Mouse (Mus musculus): ENCODE results near the gene Zfp688. TPM values are rescaled to one million over a fixed set of nuclear protein-coding genes. Genes with fewer than 3 reads are reported as not detected.
"Not testable (repeated sequence)": the region's sequence is repeated elsewhere in the genome, so short reads cannot be mapped to it uniquely, and the experiment has no call there.

Zfp688 gene
- 15.4 and 16.7 TPM in 2 replicates for polyA plus RNA-seq (2016; fragmentation: Nextera tagmentation; extraction: Ambion mirVana)

DNA sequence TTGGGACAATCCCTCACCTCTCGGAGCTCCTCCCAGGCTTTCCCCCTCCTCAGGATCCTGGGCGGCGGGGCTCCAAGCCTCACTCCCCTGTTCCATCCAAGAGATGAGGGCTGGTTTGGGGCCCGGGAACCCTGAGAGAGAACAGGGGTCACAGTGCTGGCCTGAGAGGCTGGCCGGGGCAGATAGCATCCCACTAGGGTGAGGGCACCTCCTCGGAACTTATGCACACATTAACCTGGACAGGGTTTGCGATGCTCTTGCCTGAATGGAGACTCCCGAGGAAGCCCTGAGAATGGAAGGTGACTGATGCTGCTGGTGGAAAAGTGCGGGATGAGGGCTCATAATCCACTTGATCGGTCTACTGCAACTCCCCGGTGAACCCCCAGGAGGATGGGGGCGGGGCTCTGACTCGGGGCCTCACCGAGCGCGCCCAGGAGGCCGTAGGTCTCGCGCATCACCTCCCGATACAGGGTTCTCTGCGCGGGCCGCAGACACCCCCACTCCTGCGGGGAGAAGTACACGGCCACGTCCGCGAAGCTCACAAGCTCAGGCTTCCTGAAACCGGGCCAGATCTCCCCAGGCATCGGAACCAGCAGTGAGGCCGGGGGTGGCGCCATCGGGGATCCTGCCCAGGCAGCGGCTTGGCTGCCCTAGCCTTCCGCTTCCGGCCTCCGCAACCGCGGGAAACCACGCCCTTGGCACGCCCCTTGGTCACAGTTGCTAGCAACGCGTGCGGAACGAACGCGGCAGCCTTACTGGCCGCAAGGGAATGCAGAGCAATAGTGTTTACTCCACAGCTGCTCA is at the start of gene Zfp688:
Zfp688 (minus strand) TSS at position 681 of the 804 bp plus-strand sequence.
- Histone ChIP-seq H3K27ac (ENCODE audit: poor library complexity, severe bottlenecking) (no peak within 1 kb of the TSS), H3K4me3 (peak within 1 kb of the TSS; percentile 88), H3K4me2 (peak within 1 kb of the TSS; percentile 89), H3K36me3 (peaks cover 19% of the 10 kb centered on the region), H3K9ac (peak within 1 kb of the TSS; percentile 83), H3K4me1 (replicated peaks) (peaks cover 11% of the 10 kb centered on the region), H3K9me3 (replicated peaks) (no peaks in the 10 kb centered on the region), H3K27me3 (replicated peaks) (peaks cover 14% of the 10 kb centered on the region)
- WGBS: under 1% methylated on average over 48 of the region's 48 CpGs
- peak; percentile 89 for ATAC-seq (ENCODE audit: insufficient number of reproducible peaks, low FRiP score)

DNA sequence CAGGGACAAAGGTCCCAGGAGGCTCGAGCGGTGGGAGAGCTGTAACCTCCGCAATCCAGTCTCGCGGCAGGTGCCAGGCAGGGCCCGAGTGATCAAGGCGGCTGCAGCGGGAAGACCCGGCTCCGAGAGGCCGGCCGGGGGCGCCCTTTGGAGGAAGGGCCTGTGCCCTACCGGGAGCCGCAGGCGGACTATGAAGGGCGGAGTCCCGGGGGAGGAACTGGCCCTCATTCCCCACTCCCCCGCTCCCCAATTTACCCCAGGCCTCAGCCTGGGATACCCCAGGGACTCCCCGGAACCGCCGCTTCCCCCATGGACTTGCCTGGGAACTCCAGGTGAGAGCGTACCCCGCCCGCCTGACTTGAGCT is 49.8 kb upstream of the Zfp688 start:
- Histone ChIP-seq H3K4me1 (replicated peaks) (peaks cover 6% of the 10 kb centered on the region), H3K9me3 (replicated peaks) (no peaks in the 10 kb centered on the region), H3K4me2 (peak overlapping the region; percentile 90), H3K27ac (ENCODE audit: poor library complexity, severe bottlenecking) (peak overlapping the region; percentile 97), H3K4me3 (peak overlapping the region; percentile 73), H3K27me3 (replicated peaks) (no peaks in the 10 kb centered on the region), H3K9ac (peak overlapping the region; percentile 86), H3K36me3 (peaks cover 50% of the 10 kb centered on the region)
- peak; percentile 29 for ATAC-seq (ENCODE audit: insufficient number of reproducible peaks, low FRiP score)
- under 1% methylated on average over 22 of the region's 25 CpGs for WGBS

- ATAC-seq (ENCODE audit: insufficient number of reproducible peaks, low FRiP score): peak; percentile 94
Observed at GRCm38 (mm10) chr7:127470743-127471645, 49.1 kb upstream of the Zfp688 start.

DNA sequence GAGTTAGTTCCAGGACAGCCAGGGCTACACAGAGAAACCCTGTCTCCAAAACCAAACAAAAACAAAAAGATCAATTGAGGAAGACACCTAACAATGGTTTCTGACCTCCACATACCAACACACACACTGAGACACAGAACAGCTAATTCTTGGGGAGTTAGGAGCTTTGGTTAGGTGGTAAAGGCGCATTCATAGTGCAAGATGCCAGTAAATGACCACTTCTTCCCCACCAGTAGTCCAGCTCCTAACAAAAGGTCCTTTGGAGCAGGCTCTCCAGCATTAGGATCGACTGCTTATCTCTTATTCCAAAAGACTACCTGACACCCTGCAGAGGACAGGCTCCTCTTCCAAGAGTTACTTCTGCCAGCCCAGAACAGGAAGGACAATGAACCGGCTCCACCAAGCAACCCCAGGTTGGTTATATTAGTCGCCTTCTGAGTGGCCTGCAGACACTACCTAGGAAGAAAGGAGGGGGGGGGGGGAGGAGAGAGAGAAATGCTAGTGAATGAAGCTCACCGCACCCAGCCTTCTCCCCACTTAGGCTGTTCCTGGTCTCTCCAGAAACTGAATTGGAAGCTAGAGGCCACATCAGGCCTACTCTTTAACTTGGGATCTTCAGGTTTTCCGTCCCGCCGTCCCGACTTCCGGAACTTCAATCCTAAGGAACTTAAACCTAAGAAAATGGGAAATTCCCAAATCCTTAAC is 48.3 kb upstream of the Zfp688 start:
- Histone ChIP-seq H3K4me2 (peak overlapping the region; percentile 90), H3K9me3 (replicated peaks) (no peaks in the 10 kb centered on the region), H3K9ac (peak overlapping the region; percentile 86), H3K4me1 (replicated peaks) (peaks cover 6% of the 10 kb centered on the region), H3K36me3 (peaks cover 51% of the 10 kb centered on the region), H3K4me3 (peak overlapping the region; percentile 73), H3K27me3 (replicated peaks) (no peaks in the 10 kb centered on the region), H3K27ac (ENCODE audit: poor library complexity, severe bottlenecking) (peak overlapping the region; percentile 97)
- ATAC-seq (ENCODE audit: insufficient number of reproducible peaks, low FRiP score): 0 out of 2 replicates have a peak, but pooled peaks have one; percentile 20
- 8% methylated on average over 10 of the region's 10 CpGs for WGBS

More at GRCm38 (mm10) chr7:127470743-127471645, 49.1 kb upstream of the Zfp688 start:
- H3K4me2 ChIP-seq: peak overlapping the region; percentile 90
- H3K4me1 ChIP-seq (replicated peaks): peaks cover 6% of the 10 kb centered on the region
- H3K9me3 ChIP-seq (replicated peaks): no peaks in the 10 kb centered on the region
- under 1% methylated on average over 46 of the region's 46 CpGs for WGBS
- no peaks in the 10 kb centered on the region for H3K27me3 ChIP-seq (replicated peaks)
- peak overlapping the region; percentile 86 for H3K9ac ChIP-seq
- peaks cover 51% of the 10 kb centered on the region for H3K36me3 ChIP-seq
- H3K27ac ChIP-seq (ENCODE audit: poor library complexity, severe bottlenecking): peak overlapping the region; percentile 97
- peak overlapping the region; percentile 73 for H3K4me3 ChIP-seq

DNA sequence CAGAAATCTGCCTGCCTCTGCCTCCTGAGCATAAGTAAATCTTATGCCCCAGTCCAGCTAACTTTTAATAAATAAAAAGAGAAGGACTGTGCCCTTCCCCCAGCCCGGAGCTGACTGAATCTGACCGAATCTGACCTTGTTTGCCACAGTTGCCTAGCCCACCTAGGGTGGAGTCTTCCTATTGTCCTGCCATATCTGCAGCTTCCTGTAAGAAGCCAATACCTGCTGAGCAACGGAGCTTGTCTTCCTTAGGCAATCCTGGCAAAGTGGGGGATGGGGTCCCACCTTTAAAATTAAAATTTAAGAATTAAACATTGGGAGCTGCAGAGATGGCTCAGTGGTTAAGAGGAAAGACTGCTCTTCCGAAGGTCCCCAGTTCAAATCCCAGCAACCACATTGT is 44.7 kb upstream of the Zfp688 start:
- Histone ChIP-seq H3K4me3 (no peak overlapping the region), H3K36me3 (peaks cover 46% of the 10 kb centered on the region), H3K9ac (no peak overlapping the region), H3K9me3 (replicated peaks) (no peaks in the 10 kb centered on the region), H3K4me2 (no peak overlapping the region), H3K27ac (ENCODE audit: poor library complexity, severe bottlenecking) (no peak overlapping the region), H3K27me3 (replicated peaks) (no peaks in the 10 kb centered on the region), H3K4me1 (replicated peaks) (no peaks in the 10 kb centered on the region)
- 93% methylated on average over 4 of the region's 4 CpGs for WGBS
- no peak for ATAC-seq (ENCODE audit: insufficient number of reproducible peaks, low FRiP score)

DNA sequence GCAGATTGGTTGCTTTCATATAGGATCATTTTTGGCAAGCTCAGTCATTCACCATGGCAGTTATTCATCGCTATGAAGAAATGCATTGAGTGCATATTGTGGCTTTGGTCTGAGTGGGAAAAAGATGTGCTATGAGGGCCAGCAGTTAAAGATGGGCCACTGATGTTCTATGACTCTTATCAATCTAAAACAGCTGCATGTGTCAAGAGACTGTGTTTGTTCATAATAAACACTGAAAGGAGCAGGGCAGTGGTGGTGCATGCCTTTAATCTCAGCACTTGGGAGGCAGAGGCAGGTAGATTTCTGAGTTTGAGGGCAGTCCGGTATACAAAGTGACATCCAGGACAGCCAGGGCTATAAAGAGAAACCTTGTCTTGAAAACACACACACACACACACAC is 43.8 kb upstream of the Zfp688 start:
- H3K4me2 ChIP-seq; H3K27ac ChIP-seq (ENCODE audit: poor library complexity, severe bottlenecking); H3K9me3 ChIP-seq (replicated peaks); H3K9ac ChIP-seq; H3K4me1 ChIP-seq (replicated peaks); ATAC-seq (ENCODE audit: insufficient number of reproducible peaks, low FRiP score); H3K4me3 ChIP-seq; H3K27me3 ChIP-seq (replicated peaks): not testable (repeated sequence)
- H3K36me3 ChIP-seq: peaks cover 55% of the 10 kb centered on the region
- WGBS: 91% methylated on average over 2 of the region's 2 CpGs

DNA sequence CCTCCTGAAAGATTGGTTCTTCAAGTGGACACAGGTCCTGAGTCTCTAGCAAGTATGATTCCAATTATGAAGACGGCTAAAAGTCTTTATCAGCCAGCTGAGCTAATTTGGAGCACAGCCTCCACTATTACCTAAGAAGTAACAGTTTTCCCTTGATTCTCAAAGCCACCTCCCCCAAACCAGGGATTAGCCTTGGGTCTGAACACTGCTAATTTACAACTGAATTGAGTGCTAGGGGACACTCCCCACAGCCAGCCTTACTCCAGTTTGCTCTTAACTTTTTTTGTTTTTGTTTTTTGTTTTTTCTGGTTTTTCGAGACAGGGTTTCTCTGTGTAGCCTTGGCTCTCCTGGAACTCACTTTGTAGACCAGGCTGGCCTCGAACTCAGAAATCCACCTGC is 43.3 kb upstream of the Zfp688 start:
- H3K4me3 ChIP-seq: no peak overlapping the region
- H3K27ac ChIP-seq (ENCODE audit: poor library complexity, severe bottlenecking): no peak overlapping the region
- no peaks in the 10 kb centered on the region for H3K4me1 ChIP-seq (replicated peaks)
- no peaks in the 10 kb centered on the region for H3K27me3 ChIP-seq (replicated peaks)
- peaks cover 60% of the 10 kb centered on the region for H3K36me3 ChIP-seq
- H3K9ac ChIP-seq: no peak overlapping the region
- ATAC-seq (ENCODE audit: insufficient number of reproducible peaks, low FRiP score): no peak
- 92% methylated on average over 3 of the region's 3 CpGs for WGBS
- no peak overlapping the region for H3K4me2 ChIP-seq
- H3K9me3 ChIP-seq (replicated peaks): no peaks in the 10 kb centered on the region

DNA sequence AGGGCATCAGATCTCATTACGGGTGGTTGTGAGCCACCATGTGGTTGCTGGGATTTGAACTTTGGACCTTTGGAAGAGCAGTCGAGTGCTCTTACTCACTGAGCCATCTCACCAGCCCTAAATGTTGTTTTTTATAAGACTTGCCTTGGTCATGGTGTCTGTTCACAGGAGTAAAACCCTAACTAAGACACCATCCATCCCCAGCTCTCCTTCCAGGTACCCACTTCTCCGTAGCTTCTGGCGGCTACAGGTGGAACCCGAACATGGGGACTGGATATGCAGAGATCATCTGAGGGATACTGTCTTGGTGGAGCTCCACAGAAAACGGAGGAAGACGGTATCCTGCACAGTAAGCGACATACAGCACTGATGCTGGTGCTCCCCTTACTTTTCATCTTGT is 37.4 kb upstream of the Zfp688 start, which contains the start of gene Prr14:
Prr14 (plus strand) TSS at position 301 of the 400 bp plus-strand sequence.
- H3K4me3 ChIP-seq; H3K4me2 ChIP-seq; H3K9ac ChIP-seq; H3K27me3 ChIP-seq (replicated peaks); H3K4me1 ChIP-seq (replicated peaks); H3K9me3 ChIP-seq (replicated peaks); ATAC-seq (ENCODE audit: insufficient number of reproducible peaks, low FRiP score); H3K27ac ChIP-seq (ENCODE audit: poor library complexity, severe bottlenecking): not testable (repeated sequence)
- H3K36me3 ChIP-seq: peaks cover 69% of the 10 kb centered on the region
- 96% methylated on average over 8 of the region's 8 CpGs for WGBS

DNA sequence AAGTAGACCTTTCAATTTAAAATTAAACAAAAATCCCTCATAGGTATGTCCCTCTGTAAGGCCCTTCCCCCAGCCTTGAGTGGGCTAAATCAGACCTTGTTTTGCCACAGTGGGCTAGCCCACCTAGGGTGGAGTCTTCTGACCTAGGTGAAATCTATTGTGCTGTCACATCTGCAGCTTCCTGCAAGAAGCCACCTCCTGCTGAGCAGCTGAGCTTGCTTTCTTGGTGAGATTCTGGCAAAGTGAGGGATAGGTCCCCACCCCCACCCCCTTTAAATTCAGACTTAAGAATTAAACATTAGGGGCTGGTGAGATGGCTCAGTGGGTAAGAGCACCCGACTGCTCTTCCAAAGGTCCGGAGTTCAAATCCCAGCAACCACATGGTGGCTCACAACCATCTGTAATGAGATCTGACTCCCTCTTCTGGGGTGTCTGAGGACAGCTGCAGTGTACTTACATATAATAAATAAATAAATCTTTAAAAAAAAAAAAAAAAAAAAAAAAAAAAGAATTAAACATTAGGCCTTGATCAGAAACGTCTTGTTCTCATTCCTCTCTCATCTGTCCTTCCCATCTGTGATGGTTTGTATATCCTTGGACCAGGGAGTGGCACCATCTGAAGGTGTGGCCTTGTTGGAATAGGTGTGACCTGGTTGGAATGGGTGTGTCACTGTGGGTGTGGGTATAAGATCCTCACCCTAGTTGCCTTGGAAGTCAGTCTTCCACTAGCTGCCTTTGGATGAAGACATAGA is 36.7 kb upstream of the Zfp688 start:
- H3K36me3 ChIP-seq: peaks cover 72% of the 10 kb centered on the region
- H3K27me3 ChIP-seq (replicated peaks); ATAC-seq (ENCODE audit: insufficient number of reproducible peaks, low FRiP score); H3K4me3 ChIP-seq; H3K4me2 ChIP-seq; H3K27ac ChIP-seq (ENCODE audit: poor library complexity, severe bottlenecking); H3K9me3 ChIP-seq (replicated peaks); H3K4me1 ChIP-seq (replicated peaks); H3K9ac ChIP-seq: not testable (repeated sequence)
- 79% methylated on average over 3 of the region's 3 CpGs for WGBS

DNA sequence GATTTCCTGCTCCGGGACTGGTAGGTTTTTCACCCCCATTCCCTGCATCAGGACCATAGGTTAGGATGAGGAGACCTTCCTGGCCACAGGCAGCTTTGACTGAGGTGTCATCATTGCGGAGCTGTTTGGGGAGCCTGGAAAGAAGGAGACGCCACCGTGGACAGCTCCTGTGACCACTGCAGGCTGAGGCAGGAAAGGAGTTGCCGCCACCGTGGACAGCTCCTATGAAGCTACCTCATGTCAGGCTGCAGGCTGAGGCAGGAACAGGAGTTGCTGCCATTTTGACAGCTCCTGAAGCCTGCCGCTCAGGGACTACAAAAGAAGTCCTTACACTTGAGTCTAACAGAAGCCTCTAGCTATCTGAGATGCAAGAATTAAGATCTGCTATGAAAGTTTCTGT is 33.0 kb upstream of the Zfp688 start:
- WGBS: 85% methylated on average over 7 of the region's 7 CpGs
- H3K9ac ChIP-seq: no peak overlapping the region
- ATAC-seq (ENCODE audit: insufficient number of reproducible peaks, low FRiP score): no peak
- H3K4me2 ChIP-seq: no peak overlapping the region
- no peaks in the 10 kb centered on the region for H3K27me3 ChIP-seq (replicated peaks)
- peaks cover 67% of the 10 kb centered on the region for H3K36me3 ChIP-seq
- H3K4me3 ChIP-seq: no peak overlapping the region
- no peak overlapping the region for H3K27ac ChIP-seq (ENCODE audit: poor library complexity, severe bottlenecking)
- peaks cover 27% of the 10 kb centered on the region for H3K4me1 ChIP-seq (replicated peaks)
- H3K9me3 ChIP-seq (replicated peaks): 0 out of 2 replicates have a peak, but pooled peaks cover 6% of the 10 kb centered on the region

Measured in heart, embryonic 12.5 days (tissue).